Mouse (Mus musculus) hematopoietic stem cell, adult 5-6 weeks (primary cell): ENCODE measurements around the gene Pax2. TPM values are rescaled to one million over a fixed set of nuclear protein-coding genes. Genes with fewer than 3 reads are reported as not detected.
A peak's percentile ranks its signal among the peaks of the same experiment; 100 is the strongest.

ENCODE experiments used
- ATAC-seq, 2 experiments: fragments of 125-278 bp in 1 of 2; replicated peaks in 1 of 2; 2 replicates each; pipeline ENCODE4 v1.8.0; 2016 to 2017; ENCODE audit warnings: inconsistent platforms in 2 of 2, mild to moderate bottlenecking in 2 of 2, moderate number of reproducible peaks in 2 of 2, low read depth in 1 of 2, moderate TSS enrichment in 1 of 2; ENCODE audit not compliant: low FRiP score in 2 of 2, poor library complexity in 2 of 2, severe bottlenecking in 2 of 2, insufficient read depth in 1 of 2, low TSS enrichment in 1 of 2
- total RNA-seq: library from RNA; stranded (forward); fragments of 172-1452, 232-1000 nt; gene quantifications from 2 replicates; pipeline ENCODE4 v1.2.3, GENCODE M21; 2017

The Pax2 gene
- total RNA-seq = not detected in 2 replicates

- ATAC-seq = no peak
These were observed at the start of gene Pax2 for GRCm38 (mm10) chr19:44755693-44756420. Pax2 (plus strand) TSS chr19:44756045.

DNA sequence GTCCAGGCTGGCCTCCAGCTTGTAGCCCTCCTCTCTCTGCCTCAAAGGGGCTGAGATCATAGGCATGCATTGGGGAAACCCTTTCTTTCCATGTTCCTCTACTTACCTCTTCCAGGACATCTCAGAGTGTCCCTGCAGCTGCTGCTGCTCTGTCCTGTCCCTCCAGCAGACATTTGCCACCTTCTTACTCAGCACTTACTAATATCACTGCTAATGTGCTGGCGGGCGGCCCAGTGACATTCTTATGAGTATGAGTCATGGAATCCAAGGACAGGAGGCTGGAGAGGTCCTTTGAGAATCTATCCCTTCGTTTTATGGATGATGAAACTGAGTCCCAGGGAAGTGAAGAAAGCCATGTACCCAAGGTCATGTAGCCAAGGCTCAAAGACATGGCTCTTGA, 47.0 kb upstream of the Pax2 start:
- ATAC-seq = no peak

DNA sequence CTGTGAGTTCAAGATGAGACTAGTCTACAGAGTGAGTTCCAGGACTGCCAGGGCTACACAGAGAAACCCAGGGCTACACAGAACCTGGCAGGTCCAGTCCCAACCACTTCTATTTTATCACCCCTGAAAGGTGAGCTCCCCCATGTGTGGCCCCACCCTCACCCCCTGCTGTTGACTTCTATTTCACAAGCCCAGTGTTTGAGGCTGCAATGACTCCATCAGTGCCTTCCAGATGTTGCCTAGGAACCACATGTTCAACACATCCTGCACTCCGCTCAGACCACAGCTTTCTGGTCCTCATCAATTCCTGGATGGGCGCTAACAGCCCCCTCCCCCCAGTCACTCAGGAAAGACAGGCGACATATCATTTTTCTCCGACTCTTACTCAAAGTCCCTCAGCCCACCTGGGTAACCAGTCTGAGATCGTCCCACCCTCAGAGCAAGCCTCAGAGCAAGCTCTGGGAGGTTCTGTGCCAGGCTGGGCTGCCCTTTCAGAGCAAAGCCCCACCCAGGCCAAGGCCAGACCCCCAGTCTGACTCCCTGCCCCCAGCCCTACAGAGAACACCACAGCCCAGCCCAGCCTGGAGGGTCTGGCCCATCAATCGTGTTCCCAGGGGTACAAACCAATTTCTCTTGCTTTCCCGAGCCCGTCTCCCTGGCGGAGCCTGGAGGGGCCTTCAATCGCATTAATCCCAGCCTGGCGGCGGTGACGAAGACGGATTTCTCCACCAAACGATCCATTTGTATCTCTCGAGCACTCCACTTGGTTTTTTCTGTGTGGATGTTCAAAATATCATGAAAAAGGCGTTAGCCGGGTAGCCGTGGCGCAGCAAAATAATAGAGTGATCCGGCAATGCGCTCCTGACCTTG, 38.9 kb upstream of the Pax2 start:
- no peak for ATAC-seq

DNA sequence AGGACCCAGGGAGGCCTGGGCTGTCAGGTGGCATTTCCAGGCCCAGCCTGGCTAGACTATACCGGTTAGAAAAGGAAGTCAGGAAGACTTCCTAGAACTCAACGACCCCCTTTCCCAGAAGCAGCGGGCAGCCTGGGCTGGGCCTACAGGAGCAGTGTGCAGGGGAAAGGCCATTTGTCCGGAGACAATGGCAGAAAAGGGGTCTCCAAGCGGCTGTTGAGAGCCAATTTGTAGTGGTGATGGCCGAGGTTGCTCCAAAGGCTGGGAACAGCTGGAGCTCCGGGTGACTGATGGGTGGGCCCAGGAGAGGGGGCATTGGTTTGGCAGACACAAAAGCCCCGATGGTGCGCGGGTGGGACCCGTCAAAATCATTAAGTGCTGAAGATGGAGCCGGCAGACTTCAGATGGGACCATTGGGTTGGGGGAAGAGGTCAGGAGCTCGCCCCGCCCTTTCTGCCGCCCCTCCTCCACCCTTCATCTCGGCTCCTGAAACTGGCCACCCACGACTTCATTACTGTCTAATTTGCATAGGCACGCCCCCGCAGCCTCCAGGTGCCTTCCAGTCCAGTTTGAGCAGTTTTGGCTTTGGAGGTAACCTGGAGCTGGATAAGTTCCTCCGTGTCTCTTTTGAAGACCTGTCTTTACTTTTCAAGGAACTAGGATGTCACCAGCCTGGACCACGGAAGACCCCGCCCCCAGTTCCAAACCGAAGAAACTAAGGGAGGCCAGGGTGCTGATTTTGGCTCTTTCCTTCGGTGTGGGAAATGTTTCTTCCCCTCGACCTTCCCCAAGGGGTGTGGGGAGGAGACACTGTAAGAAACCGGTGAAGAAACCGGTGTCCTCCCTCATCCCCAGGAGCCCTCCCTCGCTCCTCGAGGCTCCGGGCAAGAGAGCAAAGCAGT, 36.3 kb upstream of the Pax2 start:
- ATAC-seq = no peak

GRCm38 (mm10) chr19:44720194-44720521, 35.7 kb upstream of the Pax2 start:
- ATAC-seq = no peak

- no peak for ATAC-seq
These were observed 32.0 kb upstream of the Pax2 start for GRCm38 (mm10) chr19:44723611-44724440.

- ATAC-seq = peak in 1 of 2 experiments; percentile 32; a peak in 1 of 4 replicates
These were observed 29.7 kb upstream of the Pax2 start for GRCm38 (mm10) chr19:44725951-44726791.

DNA sequence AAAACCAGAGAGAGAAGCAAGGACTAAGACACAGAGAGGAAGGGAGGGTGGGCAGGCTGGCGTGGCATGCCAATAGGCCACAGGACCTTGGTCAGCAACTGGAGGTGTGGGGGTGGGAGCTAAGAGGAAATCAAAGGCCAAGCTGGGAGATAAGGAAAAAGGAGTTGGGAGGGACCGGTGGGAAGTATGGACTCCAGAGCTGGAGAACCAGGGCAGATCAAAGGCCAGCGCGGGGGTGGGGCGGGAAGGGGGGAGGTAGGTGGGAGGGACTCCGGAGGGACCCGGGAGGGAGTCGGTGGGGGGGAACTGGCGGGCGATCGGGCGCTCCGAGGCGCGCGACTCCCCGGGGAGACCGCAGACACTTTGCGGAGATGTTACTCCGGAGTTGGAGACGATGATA, 21.7 kb upstream of the Pax2 start:
- ATAC-seq = no peak

GRCm38 (mm10) chr19:44734682-44735081, 21.2 kb upstream of the Pax2 start:
- ATAC-seq = no peak

- no peak for ATAC-seq
These were observed 15.5 kb upstream of the Pax2 start for GRCm38 (mm10) chr19:44740300-44740699.

DNA sequence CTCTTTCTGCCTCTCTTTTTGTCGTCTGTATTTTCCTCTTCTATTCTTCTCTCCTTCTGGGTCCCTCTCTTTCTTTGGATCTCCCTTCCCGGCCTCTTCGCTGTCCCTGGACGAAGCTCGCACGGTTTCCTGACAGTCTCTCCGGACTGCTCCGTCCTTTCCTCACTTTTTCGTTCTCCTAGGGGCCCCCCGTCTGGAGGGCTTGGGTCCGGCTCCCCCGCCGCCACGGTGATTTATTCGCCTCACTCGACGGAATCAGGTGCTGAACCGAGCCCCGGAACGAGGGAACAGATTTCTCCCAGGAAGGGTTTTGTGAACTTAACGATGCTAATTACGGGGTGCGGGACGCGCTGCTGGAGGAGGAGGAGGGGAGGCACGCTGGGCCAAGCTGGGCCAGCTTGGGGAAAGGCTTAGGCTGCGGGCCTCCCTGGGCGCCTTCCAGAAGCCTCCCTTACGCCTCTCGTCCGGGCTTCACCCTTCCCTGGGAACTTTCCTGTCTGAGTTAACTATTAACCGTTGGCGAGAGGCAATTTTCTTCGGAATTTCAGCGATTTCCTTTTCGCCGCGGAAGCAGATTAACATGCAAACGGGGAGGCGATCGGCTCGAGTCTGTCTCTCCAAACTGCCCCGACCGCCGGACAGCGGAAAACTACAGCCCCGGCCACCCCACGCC, 14.6 kb upstream of the Pax2 start:
- no peak for ATAC-seq

GRCm38 (mm10) chr19:44741764-44742127, 14.1 kb upstream of the Pax2 start:
- ATAC-seq = no peak

- ATAC-seq = 0 out of 4 replicates have a peak, but pooled peaks of 1 of the 2 experiments have one; percentile 25
These were observed 13.5 kb upstream of the Pax2 start for GRCm38 (mm10) chr19:44742131-44743020.

DNA sequence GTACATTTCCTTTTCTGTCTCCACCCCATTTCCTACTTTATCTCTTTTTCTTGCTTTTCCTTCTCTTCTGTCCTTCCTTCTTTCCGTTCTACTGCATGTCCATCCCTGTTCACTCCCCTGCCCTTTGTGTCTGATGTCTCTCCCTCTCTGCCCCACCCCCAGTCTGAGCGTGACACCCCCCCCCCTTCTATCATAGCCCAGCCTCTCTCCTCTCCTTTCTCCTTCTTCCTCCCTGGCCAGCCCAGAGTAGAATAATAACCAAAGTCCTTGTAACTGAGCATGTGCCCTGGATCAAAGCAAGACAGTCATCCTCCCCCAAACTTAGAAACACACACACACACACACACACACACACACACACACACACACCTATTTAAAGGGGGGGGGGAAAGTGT, 12.8 kb upstream of the Pax2 start:
- no peak for ATAC-seq

DNA sequence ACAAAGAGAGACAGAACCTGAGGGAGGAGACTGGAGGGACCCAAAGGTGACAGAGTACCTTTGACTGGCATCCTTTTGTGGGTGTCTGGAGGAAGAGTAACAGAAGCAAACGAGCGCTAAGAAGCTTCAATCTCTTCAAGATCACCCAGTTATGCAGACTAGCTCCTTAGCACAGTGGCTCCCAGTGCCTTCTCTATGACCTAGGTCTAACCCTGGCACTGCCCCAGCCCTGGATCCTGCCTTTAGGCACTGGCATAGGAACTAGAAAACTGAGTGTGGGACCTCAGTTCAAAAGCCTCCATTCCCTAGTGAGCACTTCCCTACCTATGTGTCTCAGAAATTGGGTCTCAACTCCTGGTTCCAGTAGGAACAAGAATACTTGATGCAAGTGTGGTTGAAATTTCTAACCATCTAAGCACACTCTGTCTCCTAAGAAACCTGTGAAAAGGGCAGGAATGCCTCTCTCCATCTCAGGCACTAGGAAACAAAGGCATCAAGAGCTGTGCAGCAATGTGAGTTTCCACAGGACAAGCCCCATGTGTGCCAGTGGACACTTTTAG, 11.8 kb upstream of the Pax2 start:
- ATAC-seq = no peak
